Mouse (Mus musculus) bone marrow macrophage, adult 2 months (primary cell): Measurements from ENCODE around the gene Dok4.
"Not testable (repeated sequence)": the region's sequence is repeated elsewhere in the genome, so short reads cannot be mapped to it uniquely, and the experiment has no call there.

ENCODE experiments used
- CTCF ChIP-seq: IDR thresholded peaks from 2 replicates; pipeline ENCODE4 v1.5.1; 2012; ENCODE audit warnings: low read depth, mild to moderate bottlenecking, low read length, moderate library complexity
- POLR2A ChIP-seq: IDR thresholded peaks from 2 replicates; pipeline ENCODE4 v1.6.1; 2012; ENCODE audit warnings: mild to moderate bottlenecking, low read depth, low read length, borderline replicate concordance

DNA sequence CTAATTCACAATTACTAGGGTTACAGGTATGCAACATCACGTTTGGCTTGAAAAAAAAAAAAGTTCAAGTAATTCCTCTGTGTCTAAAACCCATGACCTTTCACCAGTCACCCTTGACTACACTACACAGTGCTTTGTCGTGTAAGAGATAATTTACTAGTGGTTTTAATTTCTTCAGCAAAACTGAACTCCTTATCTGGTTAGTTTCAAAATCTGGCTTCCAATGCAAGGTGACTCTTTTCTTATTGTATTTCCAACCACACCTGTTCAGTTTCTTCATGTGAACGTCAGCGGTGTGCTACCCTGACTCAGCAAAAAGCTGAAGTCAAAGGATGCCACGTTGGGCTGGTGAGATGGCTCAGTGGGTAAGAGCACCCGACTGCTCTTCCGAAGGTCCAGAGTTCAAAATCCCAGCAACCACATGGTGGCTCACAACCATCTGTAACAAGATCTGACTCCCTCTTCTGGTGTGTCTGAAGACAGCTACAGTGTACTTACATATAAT, 42.2 kb downstream of the Dok4 start:
- TF ChIP-seq CTCF, POLR2A: not testable (repeated sequence)
